Mouse (Mus musculus) right cerebral cortex, postnatal 25 days (tissue): ENCODE data around the gene Ush1g.
A peak's percentile ranks its signal among the peaks of the same experiment; 100 is the strongest.

Source experiments
- DNase-seq: peaks from one replicate; pipeline ENCODE4 v3.0.0; 2022

Ush1g gene

GRCm38 (mm10) chr11:115329339-115329738 lies 7.5 kb upstream of the Ush1g start:
- DNase-seq: no peak

- peak; percentile 45 for DNase-seq
Observed at GRCm38 (mm10) chr11:115326730-115327129, 4.9 kb upstream of the Ush1g start.

GRCm38 (mm10) chr11:115323354-115323753 lies 1.5 kb upstream of the Ush1g start:
- no peak for DNase-seq

GRCm38 (mm10) chr11:115319704-115320383 lies 2.0 kb downstream of the Ush1g start:
- DNase-seq: no peak

GRCm38 (mm10) chr11:115318245-115319027 lies 3.4 kb downstream of the Ush1g start:
- DNase-seq: no peak

GRCm38 (mm10) chr11:115317204-115317603 lies 4.6 kb downstream of the Ush1g start:
- DNase-seq: no peak

- no peak for DNase-seq
Observed at GRCm38 (mm10) chr11:115314249-115314648, 7.6 kb downstream of the Ush1g start.

GRCm38 (mm10) chr11:115308781-115309180 lies 13.1 kb downstream of the Ush1g start:
- no peak for DNase-seq

- DNase-seq: no peak
Observed at GRCm38 (mm10) chr11:115306863-115307262, 15.0 kb downstream of the Ush1g start, which contains the start of gene Otop2. Gene Otop2 (plus strand): TSS chr11:115307163.

GRCm38 (mm10) chr11:115303167-115303566 lies 18.7 kb downstream of the Ush1g start:
- DNase-seq: no peak

- no peak for DNase-seq
Observed at GRCm38 (mm10) chr11:115301351-115301750, 20.5 kb downstream of the Ush1g start.

GRCm38 (mm10) chr11:115300745-115301144 lies 21.1 kb downstream of the Ush1g start:
- no peak for DNase-seq

GRCm38 (mm10) chr11:115298160-115298559 lies 23.7 kb downstream of the Ush1g start:
- DNase-seq: no peak

- DNase-seq: peak; percentile 78
Observed at GRCm38 (mm10) chr11:115297214-115297826, 24.5 kb downstream of the Ush1g start, which contains the start of gene Fads6. Gene Fads6 (minus strand): TSS chr11:115297663.

GRCm38 (mm10) chr11:115296471-115297210 lies 25.2 kb downstream of the Ush1g start:
- DNase-seq: no peak

GRCm38 (mm10) chr11:115295939-115296338 lies 25.9 kb downstream of the Ush1g start:
- no peak for DNase-seq

- no peak for DNase-seq
Observed at GRCm38 (mm10) chr11:115292631-115293375, 29.0 kb downstream of the Ush1g start.

GRCm38 (mm10) chr11:115291503-115291902 lies 30.3 kb downstream of the Ush1g start:
- no peak for DNase-seq

- no peak for DNase-seq
Observed at GRCm38 (mm10) chr11:115290919-115291318, 30.9 kb downstream of the Ush1g start.

GRCm38 (mm10) chr11:115290314-115290713 lies 31.5 kb downstream of the Ush1g start:
- no peak for DNase-seq

GRCm38 (mm10) chr11:115289885-115290284 lies 32.0 kb downstream of the Ush1g start:
- DNase-seq: no peak

GRCm38 (mm10) chr11:115288305-115288704 lies 33.5 kb downstream of the Ush1g start:
- no peak for DNase-seq
